Mouse (Mus musculus): Measurements from ENCODE around the gene Ntng1. TPM values are rescaled to one million over a fixed set of nuclear protein-coding genes. Genes with fewer than 3 reads are reported as not detected.

The Ntng1 gene
- polyA plus RNA-seq, 1 experiment from 2014 or later, result 0.68 TPM

- WGBS, result 79% methylated on average over 6 of the region's 6 CpGs
- no peak overlapping the region for H3K4me2 ChIP-seq (replicated peaks; ENCODE audit: low read depth, low read length)
- ATAC-seq, result no peak
Observed at GRCm38 (mm10) chr3:110055915-110056314, 87.9 kb downstream of the Ntng1 start.

GRCm38 (mm10) chr3:110055433-110055832, 88.4 kb downstream of the Ntng1 start:
- no peaks in the 10 kb centered on the region for H3K36me3 ChIP-seq (ENCODE audit: insufficient read depth, low read length)
- no peak overlapping the region for H3K4me3 ChIP-seq (ENCODE audit: low read depth, low read length)
- no peak overlapping the region for H3K4me2 ChIP-seq (replicated peaks; ENCODE audit: low read depth, low read length)
- no peaks in the 10 kb centered on the region for H3K27me3 ChIP-seq (replicated peaks; ENCODE audit: insufficient read depth, low read length)
- DNase-seq (ENCODE audit: low spot score) (no peak), ATAC-seq (no peak)
- no peak overlapping the region for H3K27ac ChIP-seq (ENCODE audit: low read length)
- H3K9ac ChIP-seq (replicated peaks; ENCODE audit: low read depth), result no peak overlapping the region
- H3K4me1 ChIP-seq (ENCODE audit: insufficient read depth, low read depth, low read length), result no peaks in the 10 kb centered on the region
- 82% methylated on average over 6 of the region's 6 CpGs for WGBS
- no peak for TF ChIP-seq EP300 (IDR thresholded peaks at IDR 0.05)
- TF ChIP-seq CTCF (IDR thresholded peaks at IDR 0.05), result no peak
- H3K9me3 ChIP-seq (ENCODE audit: low read length), result no peaks in the 10 kb centered on the region

More at GRCm38 (mm10) chr3:110055915-110056314, 87.9 kb downstream of the Ntng1 start:
- Histone ChIP-seq H3K4me1 (ENCODE audit: insufficient read depth, low read depth, low read length) (no peaks in the 10 kb centered on the region), H3K27me3 (replicated peaks; ENCODE audit: insufficient read depth, low read length) (no peaks in the 10 kb centered on the region), H3K9ac (replicated peaks; ENCODE audit: low read depth) (no peak overlapping the region), H3K27ac (ENCODE audit: low read length) (no peak overlapping the region), H3K4me3 (ENCODE audit: low read depth, low read length) (no peak overlapping the region), H3K9me3 (ENCODE audit: low read length) (no peaks in the 10 kb centered on the region), H3K36me3 (ENCODE audit: insufficient read depth, low read length) (no peaks in the 10 kb centered on the region)
- no peak for TF ChIP-seq CTCF (IDR thresholded peaks at IDR 0.05)
- no peak for TF ChIP-seq EP300 (IDR thresholded peaks at IDR 0.05)
- DNase-seq (ENCODE audit: low spot score), result no peak

GRCm38 (mm10) chr3:110054125-110054524, 89.7 kb downstream of the Ntng1 start:
- H3K4me3 ChIP-seq (ENCODE audit: low read depth, low read length), result no peak overlapping the region
- DNase-seq (ENCODE audit: low spot score) (no peak), ATAC-seq (no peak)
- H3K27ac ChIP-seq (ENCODE audit: low read length), result no peak overlapping the region
- WGBS, result 80% methylated on average over 2 of the region's 2 CpGs
- no peaks in the 10 kb centered on the region for H3K36me3 ChIP-seq (ENCODE audit: insufficient read depth, low read length)
- no peaks in the 10 kb centered on the region for H3K9me3 ChIP-seq (ENCODE audit: low read length)
- no peak overlapping the region for H3K4me2 ChIP-seq (replicated peaks; ENCODE audit: low read depth, low read length)
- no peaks in the 10 kb centered on the region for H3K27me3 ChIP-seq (replicated peaks; ENCODE audit: insufficient read depth, low read length)
- TF ChIP-seq CTCF (IDR thresholded peaks at IDR 0.05), result no peak
- no peak for TF ChIP-seq EP300 (IDR thresholded peaks at IDR 0.05)
- H3K9ac ChIP-seq (replicated peaks; ENCODE audit: low read depth), result no peak overlapping the region
- no peaks in the 10 kb centered on the region for H3K4me1 ChIP-seq (ENCODE audit: insufficient read depth, low read depth, low read length)

DNA sequence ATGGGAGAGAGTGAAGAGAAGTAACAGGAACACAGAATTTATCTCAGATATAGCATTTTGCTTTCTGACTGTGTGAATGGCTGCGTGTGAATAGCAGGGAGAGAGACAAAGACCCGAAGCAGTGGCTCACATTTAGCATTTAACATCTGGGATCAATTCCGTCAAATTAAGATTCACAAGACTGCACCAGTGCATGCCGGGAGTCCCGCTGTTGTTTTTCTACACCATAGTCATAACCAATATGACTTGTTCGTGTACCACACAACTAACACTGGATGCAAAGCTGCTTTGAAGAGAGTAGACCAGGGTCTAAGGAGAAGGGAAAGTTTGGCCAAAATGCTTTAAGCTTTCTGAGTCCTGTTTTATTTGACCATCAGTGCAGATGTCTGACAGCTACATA, 95.7 kb downstream of the Ntng1 start:
- ATAC-seq, result no peak
- no peak overlapping the region for H3K4me2 ChIP-seq (replicated peaks; ENCODE audit: low read depth, low read length)
- 80% methylated on average over 6 of the region's 6 CpGs for WGBS
- no peaks in the 10 kb centered on the region for H3K27me3 ChIP-seq (replicated peaks; ENCODE audit: insufficient read depth, low read length)
- no peak overlapping the region for H3K27ac ChIP-seq (ENCODE audit: low read length)
- no peak for DNase-seq (ENCODE audit: low spot score)
- H3K36me3 ChIP-seq (ENCODE audit: insufficient read depth, low read length), result no peaks in the 10 kb centered on the region
- no peaks in the 10 kb centered on the region for H3K9me3 ChIP-seq (ENCODE audit: low read length)
- no peak overlapping the region for H3K9ac ChIP-seq (replicated peaks; ENCODE audit: low read depth)
- TF ChIP-seq EP300 (IDR thresholded peaks at IDR 0.05) (no peak), CTCF (IDR thresholded peaks at IDR 0.05) (no peak)
- no peak overlapping the region for H3K4me3 ChIP-seq (ENCODE audit: low read depth, low read length)
- H3K4me1 ChIP-seq (ENCODE audit: insufficient read depth, low read depth, low read length), result no peaks in the 10 kb centered on the region

DNA sequence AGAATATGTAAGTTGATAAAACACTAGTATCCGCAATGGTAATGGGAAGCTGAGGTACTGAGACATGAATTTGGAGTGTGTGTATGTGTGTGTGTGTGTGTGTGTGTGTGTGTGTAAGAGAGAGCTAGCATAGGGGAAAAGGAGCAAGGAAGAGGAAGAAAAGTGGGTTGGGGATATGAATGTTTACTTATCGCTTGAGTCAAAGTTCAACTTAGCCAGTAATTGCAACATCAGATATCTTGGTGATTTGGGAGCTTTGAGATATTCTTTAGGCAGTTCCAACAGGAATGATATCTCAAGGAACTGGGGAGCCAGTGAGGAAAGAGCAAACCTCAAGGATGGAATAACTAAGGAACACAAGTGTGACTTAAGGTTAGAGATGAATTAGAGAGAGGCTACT, 97.1 kb downstream of the Ntng1 start:
- Histone ChIP-seq H3K4me1 (ENCODE audit: insufficient read depth, low read depth, low read length) (no peaks in the 10 kb centered on the region), H3K9ac (replicated peaks; ENCODE audit: low read depth) (no peak overlapping the region), H3K27me3 (replicated peaks; ENCODE audit: insufficient read depth, low read length) (no peaks in the 10 kb centered on the region), H3K4me2 (replicated peaks; ENCODE audit: low read depth, low read length) (no peak overlapping the region), H3K36me3 (ENCODE audit: insufficient read depth, low read length) (no peaks in the 10 kb centered on the region), H3K27ac (ENCODE audit: low read length) (no peak overlapping the region), H3K9me3 (ENCODE audit: low read length) (no peaks in the 10 kb centered on the region), H3K4me3 (ENCODE audit: low read depth, low read length) (no peak overlapping the region)
- WGBS, result 90% methylated on average over 2 of the region's 2 CpGs
- no peak for DNase-seq (ENCODE audit: low spot score)
- no peak for TF ChIP-seq EP300 (IDR thresholded peaks at IDR 0.05)
- no peak for TF ChIP-seq CTCF (IDR thresholded peaks at IDR 0.05)
- no peak for ATAC-seq

GRCm38 (mm10) chr3:110044209-110044608, 99.6 kb downstream of the Ntng1 start:
- no peaks in the 10 kb centered on the region for H3K9me3 ChIP-seq (ENCODE audit: low read length)
- no peak overlapping the region for H3K4me3 ChIP-seq (ENCODE audit: low read depth, low read length)
- H3K9ac ChIP-seq (replicated peaks; ENCODE audit: low read depth), result no peak overlapping the region
- H3K4me2 ChIP-seq (replicated peaks; ENCODE audit: low read depth, low read length), result no peak overlapping the region
- DNase-seq (ENCODE audit: low spot score) (no peak), ATAC-seq (no peak)
- WGBS, result 76% methylated on average over 2 of the region's 2 CpGs
- no peak overlapping the region for H3K27ac ChIP-seq (ENCODE audit: low read length)
- H3K27me3 ChIP-seq (replicated peaks; ENCODE audit: insufficient read depth, low read length), result no peaks in the 10 kb centered on the region
- no peaks in the 10 kb centered on the region for H3K36me3 ChIP-seq (ENCODE audit: insufficient read depth, low read length)
- TF ChIP-seq EP300 (IDR thresholded peaks at IDR 0.05), result no peak
- no peak for TF ChIP-seq CTCF (IDR thresholded peaks at IDR 0.05)
- H3K4me1 ChIP-seq (ENCODE audit: insufficient read depth, low read depth, low read length), result no peaks in the 10 kb centered on the region

DNA sequence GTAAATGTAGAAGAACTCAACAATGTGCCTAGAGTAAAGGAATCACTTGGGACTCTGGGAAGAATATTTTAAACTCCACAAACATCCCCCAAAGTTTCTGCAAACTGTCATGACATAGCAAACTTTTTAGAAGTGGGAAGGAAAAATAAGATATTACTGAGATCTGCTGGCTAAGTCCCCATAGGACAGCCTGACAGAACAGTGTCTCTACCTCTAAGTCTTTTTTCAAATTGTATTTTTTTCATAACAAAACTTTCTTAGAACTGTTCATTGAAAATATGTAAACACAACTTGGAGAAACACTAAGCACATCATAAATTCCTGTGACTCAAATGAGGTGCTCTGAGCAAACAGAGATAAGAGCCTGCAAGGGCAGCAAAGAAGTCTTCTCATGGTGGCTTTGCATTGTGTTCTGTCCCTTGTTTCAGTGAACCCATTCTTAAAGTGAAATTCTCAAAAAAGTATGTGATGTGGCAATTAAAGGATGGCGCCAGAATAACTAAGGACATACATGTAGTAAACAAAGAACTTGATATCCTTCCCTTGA, 100.1 kb downstream of the Ntng1 start:
- no peak overlapping the region for H3K4me2 ChIP-seq (replicated peaks; ENCODE audit: low read depth, low read length)
- ATAC-seq (no peak), DNase-seq (ENCODE audit: low spot score) (no peak)
- WGBS, result 49% methylated on average over 1 of the region's 1 CpGs
- no peak for TF ChIP-seq EP300 (IDR thresholded peaks at IDR 0.05)
- TF ChIP-seq CTCF (IDR thresholded peaks at IDR 0.05), result no peak
- H3K4me1 ChIP-seq (ENCODE audit: insufficient read depth, low read depth, low read length), result no peaks in the 10 kb centered on the region
- H3K27ac ChIP-seq (ENCODE audit: low read length), result no peak overlapping the region
- no peaks in the 10 kb centered on the region for H3K9me3 ChIP-seq (ENCODE audit: low read length)
- no peak overlapping the region for H3K9ac ChIP-seq (replicated peaks; ENCODE audit: low read depth)
- H3K4me3 ChIP-seq (ENCODE audit: low read depth, low read length), result no peak overlapping the region
- no peaks in the 10 kb centered on the region for H3K27me3 ChIP-seq (replicated peaks; ENCODE audit: insufficient read depth, low read length)
- no peaks in the 10 kb centered on the region for H3K36me3 ChIP-seq (ENCODE audit: insufficient read depth, low read length)
